Mouse (Mus musculus) myocyte (in vitro differentiated cells): ENCODE measurements at regions not wholly inside any gene's neighbourhood (a gene's known extent, or its start where the extent isn't known, plus 50 kb on each side); places are given as distances from the start of the nearest gene placed in this dataset.

ENCODE experiments used
- H3K27me3 ChIP-seq: one replicate; pipeline ENCODE4 v1.6.1; 2011; ENCODE audit not compliant: control insufficient read depth, insufficient read depth, insufficient read length
- H3K36me3 ChIP-seq: one replicate; pipeline ENCODE4 v1.6.1; 2011; ENCODE audit not compliant: control insufficient read depth, insufficient read depth
- H3K4me2 ChIP-seq: one replicate; pipeline ENCODE4 v1.6.1; 2011; ENCODE audit warnings: low read depth, control low read depth
- H3K4me3 ChIP-seq: one replicate; pipeline ENCODE4 v1.5.1; 2011; ENCODE audit warnings: mild to moderate bottlenecking, control low read depth, moderate library complexity
- H3K79me2 ChIP-seq: one replicate; pipeline ENCODE4 v1.6.1; 2011; ENCODE audit not compliant: control insufficient read depth, insufficient read depth
- H3ac ChIP-seq: one replicate; pipeline ENCODE4 v1.6.1; 2011; ENCODE audit not compliant: control insufficient read depth, insufficient read length
- CEBPB ChIP-seq: IDR thresholded peaks from 2 replicates; pipeline ENCODE4 v1.6.1; 2011; ENCODE audit warnings: mild to moderate bottlenecking, moderate library complexity; ENCODE audit not compliant: poor library complexity, insufficient read depth, severe bottlenecking
- E2F4 ChIP-seq: IDR thresholded peaks from one replicate; pipeline ENCODE4 v1.6.1; 2011; ENCODE audit warnings: mild to moderate bottlenecking, control low read depth, moderate library complexity; ENCODE audit not compliant: insufficient read depth
- MAX ChIP-seq: IDR thresholded peaks from one replicate; pipeline ENCODE4 v1.6.1; 2011; ENCODE audit warnings: low read depth, mild to moderate bottlenecking, control low read depth
- MYOD1 ChIP-seq, 3 experiments: IDR thresholded peaks; one replicate each; pipeline ENCODE4 v1.6.1; 2011; ENCODE audit warnings: control low read depth in 2 of 3, low read depth in 2 of 3, mild to moderate bottlenecking in 2 of 3, moderate library complexity in 1 of 3; ENCODE audit not compliant: insufficient read length in 2 of 3, control insufficient read depth in 1 of 3
- MYOG ChIP-seq, 3 experiments: IDR thresholded peaks; one replicate each; pipeline ENCODE4 v1.6.1; 2011; ENCODE audit warnings: control low read depth in 2 of 3, low read depth in 2 of 3, mild to moderate bottlenecking in 2 of 3; ENCODE audit not compliant: insufficient read length in 2 of 3, control insufficient read depth in 1 of 3, insufficient read depth in 1 of 3
- POLR2A ChIP-seq: IDR thresholded peaks from one replicate; pipeline ENCODE4 v1.6.1; 2011; ENCODE audit warnings: low read depth, mild to moderate bottlenecking, control low read depth, moderate library complexity; ENCODE audit not compliant: insufficient read length
- POLR2AphosphoS2 ChIP-seq: IDR thresholded peaks from one replicate; pipeline ENCODE4 v1.6.1; 2011; ENCODE audit warnings: low read depth, control low read depth; ENCODE audit not compliant: insufficient read length
- REST ChIP-seq: IDR thresholded peaks from one replicate; pipeline ENCODE4 v1.6.1; 2011; ENCODE audit warnings: mild to moderate bottlenecking, control low read depth, moderate library complexity; ENCODE audit not compliant: insufficient read depth, insufficient read length
- SRF ChIP-seq: IDR thresholded peaks from one replicate; pipeline ENCODE4 v1.6.1; 2011; ENCODE audit warnings: low read depth; ENCODE audit not compliant: control insufficient read depth, insufficient read length
- TCF12 ChIP-seq: IDR thresholded peaks from one replicate; pipeline ENCODE4 v1.6.1; 2011; ENCODE audit warnings: mild to moderate bottlenecking, control low read depth; ENCODE audit not compliant: poor library complexity, insufficient read depth, severe bottlenecking
- TCF3 ChIP-seq: IDR thresholded peaks from one replicate; pipeline ENCODE4 v1.6.1; 2011; ENCODE audit warnings: low read depth, control low read depth; ENCODE audit not compliant: insufficient read length
- USF1 ChIP-seq: IDR thresholded peaks from one replicate; pipeline ENCODE4 v1.6.1; 2011; ENCODE audit warnings: low read depth, mild to moderate bottlenecking, control low read depth, moderate library complexity

GRCm38 (mm10) chr9:22995564-22995963, 227.3 kb upstream of the Bmper start:
- no peaks in the 10 kb centered on the region for H3K27me3 ChIP-seq
- H3K4me3 ChIP-seq: no peak overlapping the region
- TF ChIP-seq MYOG (IDR thresholded peaks at IDR 0.05; ENCODE audit: control insufficient read depth in 1 of 3, insufficient read depth in 1 of 3, insufficient read length in 2 of 3, low read depth in 2 of 3): no peak
- TF ChIP-seq POLR2AphosphoS2: no peak
- no peak for TF ChIP-seq CEBPB
- no peak for TF ChIP-seq USF1
- no peak for TF ChIP-seq MYOD1 (IDR thresholded peaks at IDR 0.05; ENCODE audit: control insufficient read depth in 1 of 3, insufficient read length in 2 of 3, low read depth in 2 of 3)
- no peak for TF ChIP-seq REST
- no peak for TF ChIP-seq TCF12
- no peak for TF ChIP-seq MAX
- no peak for TF ChIP-seq TCF3
- no peak for TF ChIP-seq SRF
- TF ChIP-seq POLR2A: no peak
- no peak for TF ChIP-seq E2F4
- H3K79me2 ChIP-seq: no peaks in the 10 kb centered on the region
- H3ac ChIP-seq: no peak overlapping the region
- no peaks in the 10 kb centered on the region for H3K36me3 ChIP-seq
- no peak overlapping the region for H3K4me2 ChIP-seq

GRCm38 (mm10) chr9:22998306-22998705, 224.6 kb upstream of the Bmper start:
- H3K79me2 ChIP-seq: no peaks in the 10 kb centered on the region
- H3K4me2 ChIP-seq: no peak overlapping the region
- no peaks in the 10 kb centered on the region for H3K27me3 ChIP-seq
- no peak overlapping the region for H3K4me3 ChIP-seq
- no peaks in the 10 kb centered on the region for H3K36me3 ChIP-seq
- H3ac ChIP-seq: no peak overlapping the region
- TF ChIP-seq TCF12 (no peak), USF1 (no peak), MAX (no peak)

- Histone ChIP-seq H3K79me2 (no peaks in the 10 kb centered on the region), H3ac (no peak overlapping the region), H3K4me2 (no peak overlapping the region), H3K36me3 (no peaks in the 10 kb centered on the region), H3K4me3 (no peak overlapping the region), H3K27me3 (no peaks in the 10 kb centered on the region)
- TF ChIP-seq MAX (no peak), REST (no peak), TCF12 (no peak), USF1 (no peak), MYOD1 (IDR thresholded peaks at IDR 0.05; ENCODE audit: control insufficient read depth in 1 of 3, insufficient read length in 2 of 3, low read depth in 2 of 3) (no peak), MYOG (IDR thresholded peaks at IDR 0.05; ENCODE audit: control insufficient read depth in 1 of 3, insufficient read depth in 1 of 3, insufficient read length in 2 of 3, low read depth in 2 of 3) (no peak), POLR2A (no peak), CEBPB (no peak), POLR2AphosphoS2 (no peak)
Measured at GRCm38 (mm10) chr9:22999181-22999580, 223.7 kb upstream of the Bmper start.

GRCm38 (mm10) chr9:23000200-23000599, 222.7 kb upstream of the Bmper start:
- TF ChIP-seq CEBPB (no peak), POLR2A (no peak), USF1 (no peak), E2F4 (no peak), MAX (no peak), SRF (no peak), REST (no peak), TCF12 (no peak), MYOD1 (IDR thresholded peaks at IDR 0.05; ENCODE audit: control insufficient read depth in 1 of 3, insufficient read length in 2 of 3, low read depth in 2 of 3) (no peak), POLR2AphosphoS2 (no peak), MYOG (IDR thresholded peaks at IDR 0.05; ENCODE audit: control insufficient read depth in 1 of 3, insufficient read depth in 1 of 3, insufficient read length in 2 of 3, low read depth in 2 of 3) (no peak), TCF3 (no peak)
- H3K4me3 ChIP-seq: no peak overlapping the region

GRCm38 (mm10) chr9:23003195-23004061, 219.4 kb upstream of the Bmper start:
- no peaks in the 10 kb centered on the region for H3K36me3 ChIP-seq
- TF ChIP-seq MYOD1 (IDR thresholded peaks at IDR 0.05; ENCODE audit: control insufficient read depth in 1 of 3, insufficient read length in 2 of 3, low read depth in 2 of 3): no peak
- no peak for TF ChIP-seq USF1
- no peak for TF ChIP-seq TCF12
- no peak for TF ChIP-seq POLR2AphosphoS2
- no peak for TF ChIP-seq CEBPB
- TF ChIP-seq E2F4: no peak
- TF ChIP-seq TCF3: no peak
- TF ChIP-seq MYOG (IDR thresholded peaks at IDR 0.05; ENCODE audit: control insufficient read depth in 1 of 3, insufficient read depth in 1 of 3, insufficient read length in 2 of 3, low read depth in 2 of 3): no peak
- no peak for TF ChIP-seq REST
- no peak for TF ChIP-seq POLR2A
- no peak for TF ChIP-seq MAX

More at GRCm38 (mm10) chr9:23000200-23000599, 222.7 kb upstream of the Bmper start:
- Histone ChIP-seq H3ac (no peak overlapping the region), H3K79me2 (no peaks in the 10 kb centered on the region), H3K4me2 (no peak overlapping the region), H3K27me3 (no peaks in the 10 kb centered on the region), H3K36me3 (no peaks in the 10 kb centered on the region)

More at GRCm38 (mm10) chr9:23003195-23004061, 219.4 kb upstream of the Bmper start:
- Histone ChIP-seq H3ac (no peak overlapping the region), H3K27me3 (no peaks in the 10 kb centered on the region), H3K4me3 (no peak overlapping the region), H3K4me2 (no peak overlapping the region), H3K79me2 (no peaks in the 10 kb centered on the region)
